Mouse (Mus musculus) kidney, embryonic 15.5 days (tissue): ENCODE measurements around the gene Memo1. TPM values are rescaled to one million over a fixed set of nuclear protein-coding genes. Genes with fewer than 3 reads are reported as not detected.
"Not testable (repeated sequence)": the region's sequence is repeated elsewhere in the genome, so short reads cannot be mapped to it uniquely, and the experiment has no call there.

Experiments used
- ATAC-seq: fragments of 200-750 bp; cut with Nextera tagmentation; replicated peaks from 2 replicates; pipeline ENCODE4 v1.8.0; 2017; ENCODE audit warnings: moderate TSS enrichment; ENCODE audit not compliant: low FRiP score
- H3K27ac ChIP-seq: fragments of 300-500 bp; sonication (generic); 2 replicates; pipeline ENCODE4 v1.5.1; 2015; ENCODE audit warnings: mild to moderate bottlenecking, inconsistent platforms
- H3K27me3 ChIP-seq: fragments of 300-500 bp; sonication (generic); 2 replicates; pipeline ENCODE4 v1.6.1; 2015; ENCODE audit warnings: inconsistent platforms
- H3K36me3 ChIP-seq: fragments of 300-500 bp; sonication (generic); 2 replicates; pipeline ENCODE4 v1.6.1; 2015; ENCODE audit warnings: inconsistent platforms
- H3K4me1 ChIP-seq: fragments of 300-500 bp; sonication (generic); 2 replicates; pipeline ENCODE4 v1.6.1; 2015; ENCODE audit warnings: inconsistent platforms
- H3K4me2 ChIP-seq: fragments of 300-500 bp; sonication (generic); 2 replicates; pipeline ENCODE4 v1.6.1; 2015; ENCODE audit warnings: moderate library complexity, mild to moderate bottlenecking, inconsistent platforms
- H3K4me3 ChIP-seq: fragments of 300-500 bp; sonication (generic); replicated peaks from 2 replicates; pipeline ENCODE4 v1.5.1; 2015; ENCODE audit warnings: mild to moderate bottlenecking, inconsistent platforms
- H3K9ac ChIP-seq: fragments of 300-500 bp; sonication (generic); 2 replicates; pipeline ENCODE4 v1.6.1; 2015; ENCODE audit warnings: mild to moderate bottlenecking, inconsistent platforms
- H3K9me3 ChIP-seq: fragments of 300-500 bp; sonication (generic); replicated peaks from 2 replicates; pipeline ENCODE4 v1.6.1; 2016; ENCODE audit warnings: inconsistent platforms
- WGBS: fragments of 180-500 bp; shearing (Covaris S2); methylation state at CpG from one replicate; pipeline ENCODE4 v1.1.7; 2015; ENCODE audit warnings: mixed read lengths; 5-methylcytosine and 5-hydroxymethylcytosine counted together
- polyA plus RNA-seq: library from polyadenylated mRNA; unstranded; fragments of >200 nt; fragmentation: Nextera tagmentation; extraction: Ambion mirVana; gene quantifications from 2 replicates; pipeline ENCODE4 v1.2.1, GENCODE M21; 2015

Gene Memo1
- polyA plus RNA-seq, 1 experiment from 2014 or later = 81.7 TPM

DNA sequence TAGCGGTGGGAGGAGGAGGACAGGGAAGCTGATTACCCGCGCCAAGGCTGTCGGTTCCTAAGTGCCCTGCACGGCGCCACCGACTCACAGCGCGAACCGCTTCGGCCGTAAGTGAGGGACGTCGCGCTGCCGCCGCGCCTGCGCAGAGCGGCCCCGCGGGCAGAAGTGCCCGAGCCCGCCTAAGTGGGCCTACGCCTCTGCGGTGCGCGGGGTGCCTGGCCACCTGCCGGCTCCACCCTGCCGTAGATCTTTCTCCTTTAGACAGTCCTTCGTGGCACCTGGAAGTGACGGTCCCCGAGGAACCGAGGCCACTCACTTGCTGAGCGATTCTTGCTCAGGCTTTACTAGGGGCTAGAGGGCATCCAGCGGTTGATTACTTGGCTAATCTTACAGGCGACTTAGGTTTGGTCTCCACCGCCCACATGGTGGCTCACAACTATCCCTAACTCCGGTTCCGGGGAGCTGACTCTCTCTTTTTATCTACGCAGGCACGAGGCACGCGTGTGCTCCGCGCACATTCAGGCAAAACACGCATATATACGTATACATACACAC, 21.1 kb upstream of the Memo1 start:
- Histone ChIP-seq H3K4me1 (peaks cover 21% of the 10 kb centered on the region), H3K9me3 (no peaks in the 10 kb centered on the region), H3K36me3 (peaks cover 20% of the 10 kb centered on the region), H3K9ac (peak overlapping the region; percentile 81), H3K27me3 (no peaks in the 10 kb centered on the region), H3K4me2 (peak overlapping the region; percentile 63), H3K4me3 (peak overlapping the region; percentile 88), H3K27ac (peak overlapping the region; percentile 96)
- peak; percentile 95 for ATAC-seq
- WGBS = under 1% methylated on average over 48 of the region's 48 CpGs

GRCm38 (mm10) chr17:74315445-74316308, 20.4 kb upstream of the Memo1 start:
- H3K9ac ChIP-seq = peak overlapping the region; percentile 81
- no peaks in the 10 kb centered on the region for H3K9me3 ChIP-seq
- under 1% methylated on average over 45 of the region's 45 CpGs for WGBS
- H3K4me2 ChIP-seq = peak overlapping the region; percentile 63
- peak overlapping the region; percentile 88 for H3K4me3 ChIP-seq
- peaks cover 27% of the 10 kb centered on the region for H3K36me3 ChIP-seq
- ATAC-seq = no peak; the same call in none of the 2 replicates
- peak overlapping the region; percentile 96 for H3K27ac ChIP-seq
- peaks cover 21% of the 10 kb centered on the region for H3K4me1 ChIP-seq
- H3K27me3 ChIP-seq = no peaks in the 10 kb centered on the region

GRCm38 (mm10) chr17:74306021-74306420, 10.7 kb upstream of the Memo1 start:
- Histone ChIP-seq H3K27ac (no peak overlapping the region), H3K36me3 (peaks cover 87% of the 10 kb centered on the region), H3K9ac (no peak overlapping the region), H3K4me1 (no peaks in the 10 kb centered on the region), H3K4me2 (no peak overlapping the region), H3K4me3 (no peak overlapping the region), H3K27me3 (no peaks in the 10 kb centered on the region), H3K9me3 (no peaks in the 10 kb centered on the region)
- WGBS = 86% methylated on average over 1 of the region's 1 CpGs
- ATAC-seq = no peak

DNA sequence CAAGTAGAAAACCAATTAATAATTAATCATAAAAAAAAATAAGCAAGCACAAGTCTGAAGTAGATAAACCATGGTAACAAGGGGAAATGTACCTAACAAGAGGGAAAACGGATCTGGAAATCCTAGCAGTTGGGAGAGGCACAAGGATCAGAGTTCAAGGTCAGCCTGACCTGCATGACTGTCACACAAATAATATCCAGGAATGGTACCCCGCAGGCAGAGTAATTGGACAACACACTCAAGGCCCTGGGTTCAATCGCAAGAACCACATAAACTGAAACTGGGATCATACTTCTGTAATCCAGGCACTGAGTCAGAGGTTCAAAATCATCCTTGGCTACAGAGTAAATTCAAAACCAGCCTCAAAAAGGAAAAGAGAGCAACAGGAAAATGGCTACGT, 10.3 kb upstream of the Memo1 start:
- peaks cover 87% of the 10 kb centered on the region for H3K36me3 ChIP-seq

GRCm38 (mm10) chr17:74304060-74304459, 8.7 kb upstream of the Memo1 start:
- Histone ChIP-seq H3K9ac (no peak overlapping the region), H3K4me1 (no peaks in the 10 kb centered on the region), H3K36me3 (peaks cover 87% of the 10 kb centered on the region), H3K9me3 (no peaks in the 10 kb centered on the region), H3K27me3 (no peaks in the 10 kb centered on the region), H3K4me3 (no peak overlapping the region), H3K27ac (no peak overlapping the region), H3K4me2 (no peak overlapping the region)
- WGBS = 94% methylated on average over 4 of the region's 4 CpGs
- no peak for ATAC-seq

More for the DNA sequence above, 10.3 kb upstream of the Memo1 start:
- Histone ChIP-seq H3K4me2 (no peak overlapping the region), H3K27me3 (no peaks in the 10 kb centered on the region), H3K27ac (no peak overlapping the region), H3K9ac (no peak overlapping the region), H3K9me3 (no peaks in the 10 kb centered on the region), H3K4me1 (no peaks in the 10 kb centered on the region), H3K4me3 (no peak overlapping the region)
- no peak for ATAC-seq
- WGBS = 92% methylated on average over 4 of the region's 4 CpGs

- Histone ChIP-seq H3K4me2 (no peak overlapping the region), H3K9ac (no peak overlapping the region), H3K27ac (no peak overlapping the region), H3K9me3 (no peaks in the 10 kb centered on the region), H3K4me1 (peaks cover 6% of the 10 kb centered on the region; the same call in 1 of the 2 replicates), H3K36me3 (peaks cover 62% of the 10 kb centered on the region), H3K27me3 (no peaks in the 10 kb centered on the region), H3K4me3 (no peak overlapping the region)
- ATAC-seq = no peak
- WGBS = 92% methylated on average over 5 of the region's 5 CpGs
Measured at GRCm38 (mm10) chr17:74300089-74300488, 4.8 kb upstream of the Memo1 start.

DNA sequence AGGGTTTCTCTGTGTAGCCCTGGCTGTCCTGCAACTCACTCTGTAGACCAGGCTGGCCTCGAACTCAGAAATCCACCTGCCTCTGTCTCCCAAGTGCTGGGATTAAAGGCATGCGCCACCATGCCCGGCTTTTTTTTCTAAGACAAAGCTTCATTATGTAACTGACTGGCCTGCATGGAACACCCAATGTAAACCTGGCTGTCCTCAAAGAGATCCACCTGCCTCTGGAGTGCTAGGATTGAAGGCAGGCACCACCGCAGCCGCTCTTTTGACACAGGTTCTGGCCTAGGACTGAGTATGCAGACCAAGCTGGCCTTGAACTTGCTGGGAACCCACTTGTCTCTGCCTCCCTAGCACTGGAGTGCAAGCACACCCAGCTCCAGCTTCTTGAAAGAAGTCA, 1.7 kb upstream of the Memo1 start:
- not testable (repeated sequence) for H3K9me3 ChIP-seq, ATAC-seq, H3K27me3 ChIP-seq, H3K4me3 ChIP-seq, H3K27ac ChIP-seq, H3K4me2 ChIP-seq, H3K9ac ChIP-seq
- Histone ChIP-seq H3K36me3 (peaks cover 38% of the 10 kb centered on the region), H3K4me1 (peaks cover 18% of the 10 kb centered on the region)
- 92% methylated on average over 5 of the region's 5 CpGs for WGBS

DNA sequence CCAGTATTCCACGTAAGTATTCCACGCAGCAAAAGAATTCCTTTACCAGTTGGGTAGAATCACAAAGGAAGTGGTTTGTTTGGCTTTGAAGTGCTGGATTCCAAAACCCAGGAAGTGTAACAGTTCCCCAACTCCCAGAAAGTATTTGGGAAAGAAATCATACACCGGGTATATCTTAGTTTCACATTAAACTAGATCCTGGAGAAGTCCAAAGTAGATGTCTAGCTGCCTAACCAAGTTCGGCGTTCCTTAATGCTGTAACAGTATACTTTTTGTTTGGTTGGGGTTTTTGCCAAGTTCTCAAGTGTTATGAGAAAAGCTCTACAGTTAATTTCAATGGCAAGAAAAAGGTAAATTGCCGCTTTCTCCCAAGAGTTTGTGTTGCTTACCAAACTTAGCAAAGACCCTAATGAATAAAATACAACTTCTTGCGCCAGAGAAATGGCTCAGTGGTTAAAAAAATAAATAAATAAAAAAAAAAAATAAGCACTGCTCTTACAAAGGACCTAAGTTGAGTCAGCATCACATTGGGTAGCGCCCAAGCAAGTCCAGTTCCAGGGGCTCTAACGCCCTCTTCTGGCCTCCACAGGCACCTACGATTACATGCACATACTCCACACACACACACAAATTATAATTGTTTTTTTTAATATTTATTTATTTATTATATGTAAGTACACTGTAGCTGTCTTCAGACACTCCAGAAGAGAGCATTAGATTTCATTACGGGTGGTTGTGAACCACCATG, 929 bp upstream of the Memo1 start:
- Histone ChIP-seq H3K9me3 (no peaks in the 10 kb centered on the region), H3K9ac (peak overlapping the region; percentile 92), H3K27me3 (no peaks in the 10 kb centered on the region), H3K4me2 (peak overlapping the region; percentile 87), H3K4me3 (peak overlapping the region; percentile 88), H3K36me3 (peaks cover 30% of the 10 kb centered on the region), H3K4me1 (peaks cover 23% of the 10 kb centered on the region), H3K27ac (peak overlapping the region; percentile 99)
- WGBS = 38% methylated on average over 11 of the region's 11 CpGs
- ATAC-seq = no peak

- under 1% methylated on average over 38 of the region's 80 CpGs for WGBS
- H3K4me2 ChIP-seq = peak overlapping the region; percentile 87
- H3K9me3 ChIP-seq = no peaks in the 10 kb centered on the region
- peak overlapping the region; percentile 88 for H3K4me3 ChIP-seq
- H3K36me3 ChIP-seq = peaks cover 15% of the 10 kb centered on the region
- peak overlapping the region; percentile 99 for H3K27ac ChIP-seq
- ATAC-seq = peak; percentile 92
- peak overlapping the region; percentile 92 for H3K9ac ChIP-seq
- H3K27me3 ChIP-seq = no peaks in the 10 kb centered on the region
- peaks cover 28% of the 10 kb centered on the region for H3K4me1 ChIP-seq
Measured at GRCm38 (mm10) chr17:74294426-74295025, 795 bp downstream of the Memo1 start.

DNA sequence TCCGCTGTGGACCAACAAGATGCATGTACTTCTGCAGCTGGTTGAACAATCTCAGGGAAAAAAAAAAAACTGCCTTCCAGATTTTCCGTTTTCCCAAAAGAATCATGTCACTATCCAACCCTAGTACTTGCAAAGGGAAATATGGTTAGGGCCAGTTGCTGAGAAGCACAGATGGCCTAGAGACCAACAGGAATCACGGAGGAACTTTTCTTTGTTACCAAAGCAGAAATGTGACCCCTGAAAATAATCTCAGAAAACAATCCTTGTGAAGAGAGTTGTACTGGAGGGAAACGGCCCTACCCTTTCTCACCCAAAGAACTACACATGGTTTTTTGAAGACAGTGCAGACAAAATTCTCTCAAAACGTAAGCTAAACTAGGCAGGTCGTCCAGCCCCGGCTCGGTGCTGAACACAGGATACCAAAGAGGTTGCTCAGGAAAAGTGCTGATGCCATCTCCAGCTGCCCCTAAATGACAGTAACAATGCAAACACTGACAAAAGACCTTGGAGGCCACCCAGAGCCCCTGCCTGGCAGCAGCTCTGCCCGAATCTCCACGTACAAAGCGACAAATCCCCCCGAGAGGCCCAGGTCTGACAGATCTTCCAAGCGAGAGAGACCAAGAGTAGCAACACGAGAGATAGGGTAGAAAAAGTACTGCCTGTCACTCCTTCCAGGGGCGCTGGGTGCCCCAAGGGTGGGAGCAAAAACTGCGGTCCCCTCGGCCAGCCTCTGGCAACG, 1.5 kb downstream of the Memo1 start:
- no peaks in the 10 kb centered on the region for H3K9me3 ChIP-seq
- peak overlapping the region; percentile 99 for H3K27ac ChIP-seq
- H3K4me2 ChIP-seq = peak overlapping the region; percentile 87
- H3K27me3 ChIP-seq = no peaks in the 10 kb centered on the region
- peak overlapping the region; percentile 88 for H3K4me3 ChIP-seq
- under 1% methylated on average over 18 of the region's 18 CpGs for WGBS
- no peak for ATAC-seq
- H3K36me3 ChIP-seq = peaks cover 13% of the 10 kb centered on the region
- peaks cover 28% of the 10 kb centered on the region for H3K4me1 ChIP-seq
- H3K9ac ChIP-seq = peak overlapping the region; percentile 92

GRCm38 (mm10) chr17:74291640-74292361, 3.5 kb downstream of the Memo1 start:
- ATAC-seq = no peak
- Histone ChIP-seq H3K27me3 (no peaks in the 10 kb centered on the region), H3K9ac (no peak overlapping the region), H3K27ac (no peak overlapping the region), H3K4me1 (peaks cover 28% of the 10 kb centered on the region), H3K36me3 (peaks cover 12% of the 10 kb centered on the region; the same call in 1 of the 2 replicates), H3K4me3 (no peak overlapping the region), H3K9me3 (no peaks in the 10 kb centered on the region), H3K4me2 (no peak overlapping the region)
- WGBS = 85% methylated on average over 4 of the region's 4 CpGs
